Comparison of ENCODE assay signal across 8 mouse cellular contexts in the genomic region with DNA sequence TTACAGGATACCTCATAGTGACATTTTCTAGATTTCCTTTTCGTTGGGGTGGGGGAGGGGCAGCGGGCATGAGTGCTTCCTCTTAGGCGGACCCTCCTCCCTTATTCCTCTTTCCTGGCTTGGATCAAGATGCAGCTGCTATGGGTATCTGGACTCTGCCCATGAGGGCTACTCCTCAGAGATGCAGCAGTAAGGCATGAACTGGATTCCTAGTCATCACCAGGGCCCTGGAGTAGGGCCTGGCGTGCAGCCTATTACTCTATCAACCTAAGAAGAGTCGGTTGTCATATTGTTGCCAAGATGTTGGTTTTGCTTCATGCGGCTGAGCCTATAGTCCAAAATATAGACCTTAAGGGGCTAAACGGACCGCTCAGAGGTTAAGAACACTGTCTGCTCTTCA. TPM values are rescaled to one million over a fixed set of nuclear protein-coding genes. Genes with fewer than 3 reads are reported as not detected.
DNase-seq lines count a peak whose midpoint lies in the region; ATAC-seq and TF ChIP-seq lines count a peak whose summit lies in the region.

No protein-coding gene starts in this region.

- H3K9me3 ChIP-seq in erythroblast, embryonic 14.5 days (ENCODE audit: control insufficient read depth, low read length) = peaks cover 3% of the 10 kb centered on the region; the same call in 1 of the 2 replicates
- H3K9me3 ChIP-seq in liver, embryonic 13.5 days (replicated peaks) = no peaks in the 10 kb centered on the region

- 50% methylated on average over 8 of the region's 8 CpGs for WGBS in thymus, adult 2 months
- WGBS in liver, embryonic 13.5 days (ENCODE audit: insufficient replicate concordance) = 40% methylated on average over 8 of the region's 8 CpGs

- H3K4me3 ChIP-seq in erythroblast, embryonic 14.5 days (replicated peaks) = peak overlapping the region; percentile 21
- peak overlapping the region; percentile 40; the same call in 1 of the 2 replicates for H3K4me3 ChIP-seq in thymus, adult 2 months (ENCODE audit: control insufficient read depth, insufficient read depth, low read length)
- H3K4me3 ChIP-seq in liver, embryonic 13.5 days (replicated peaks) = peak overlapping the region; percentile 44

- TF ChIP-seq CTCF in thymus, adult 2 months (IDR thresholded peaks at IDR 0.05; ENCODE audit: borderline replicate concordance, control insufficient read depth, extremely low read depth, insufficient read depth, low read length, poor library complexity) = no peak

- H3K4me1 ChIP-seq in erythroblast, embryonic 14.5 days (ENCODE audit: control insufficient read depth) = peaks cover 10% of the 10 kb centered on the region
- peaks cover 13% of the 10 kb centered on the region for H3K4me1 ChIP-seq in thymus, adult 2 months (replicated peaks; ENCODE audit: control insufficient read depth, insufficient read depth, low read length)
- peaks cover 14% of the 10 kb centered on the region for H3K4me1 ChIP-seq in liver, embryonic 13.5 days (replicated peaks)

- peak overlapping the region; percentile 35 for H3K9ac ChIP-seq in liver, embryonic 13.5 days

- H3K27me3 ChIP-seq in erythroblast, embryonic 14.5 days (ENCODE audit: control insufficient read depth) = no peaks in the 10 kb centered on the region
- no peaks in the 10 kb centered on the region for H3K27me3 ChIP-seq in thymus, adult 2 months (ENCODE audit: control insufficient read depth, insufficient read depth, low read length)
- H3K27me3 ChIP-seq in liver, embryonic 13.5 days = no peaks in the 10 kb centered on the region

- no peak for TF ChIP-seq POLR2A in thymus, adult 2 months (IDR thresholded peaks at IDR 0.05; ENCODE audit: control insufficient read depth, extremely low read depth, insufficient read depth, low read length, poor library complexity)

- no peak for DNase-seq in thymus, adult 2 months
- no peak for DNase-seq in thymus, postnatal 14 days
- no peak for DNase-seq in liver, embryonic 13.5 days
- DNase-seq in ovary, postnatal 36 days (ENCODE audit: low spot score) = no peak
- DNase-seq in adrenal gland, adult 8-10 months = no peak
- DNase-seq in lung, postnatal 36 days = no peak

- no peaks in the 10 kb centered on the region for H3K36me3 ChIP-seq in erythroblast, embryonic 14.5 days (ENCODE audit: control insufficient read depth)
- H3K36me3 ChIP-seq in thymus, adult 2 months (ENCODE audit: control insufficient read depth, insufficient read depth, low read length) = no peaks in the 10 kb centered on the region
- no peaks in the 10 kb centered on the region for H3K36me3 ChIP-seq in liver, embryonic 13.5 days

- H3K27ac ChIP-seq in thymus, adult 2 months (ENCODE audit: control insufficient read depth, insufficient read depth, low read length) = no peak overlapping the region
- H3K27ac ChIP-seq in liver, embryonic 13.5 days = no peak overlapping the region

- peak overlapping the region; percentile 60 for H3K4me2 ChIP-seq in liver, embryonic 13.5 days

- no peak for ATAC-seq in erythroblast, adult 5-6 weeks (replicated peaks; ENCODE audit: low FRiP score, poor library complexity, severe bottlenecking)
- ATAC-seq in liver, embryonic 13.5 days (ENCODE audit: low read depth) = no peak

RNA-seq across cellular contexts. Expression of gene Zfp706, which starts 27.3 kb away (rescaled TPM):
- 1.1 and 2.2 TPM in 2 replicates for polyA plus RNA-seq in erythroblast, embryonic 14.5 days (2012)
- total RNA-seq in erythroblast, adult 5-6 weeks (2015; ENCODE audit: low replicate concordance) = 25.6 and 63.3 TPM in 2 replicates
- total RNA-seq in erythroblast, adult 5-6 weeks (2017; ENCODE audit: low replicate concordance) = 4.9 and 13.7 TPM in 2 replicates
- 33.7 and 35.5 TPM in 2 replicates for polyA plus RNA-seq in thymus, adult 2 months (2012; rRNA removed)
- 272 and 301 TPM in 2 replicates for polyA plus RNA-seq in liver, embryonic 13.5 days (2015; fragmentation: Nextera tagmentation; extraction: Ambion mirVana)
- 100 to 1,000 TPM; 172 to 234 (median 209) TPM for total RNA-seq in adrenal gland, adult 8-10 months (2022)

Comparison
In these comparisons a context has a peak if more than half of its experiments do, and no peak if none do; other contexts are left out.
1. RNA of gene Zfp706, which starts 27.3 kb away (polyA plus RNA-seq): 272 to 301 TPM in liver, embryonic 13.5 days and 33.7 to 35.5 TPM in thymus, adult 2 months; 1.1 to 2.2 TPM in erythroblast, embryonic 14.5 days; every median in the first group is over 10 times any median in the second.
2. Peak in every context shown above with its lines, with median percentiles within 50 percentile points of each other: H3K4me3 ChIP-seq.